Mouse (Mus musculus) lung, postnatal 14 days (tissue): ENCODE data around the gene Popdc2.

Source experiments
- DNase-seq: peaks from one replicate; pipeline ENCODE4 v3.0.0; 2021

Popdc2 gene

GRCm38 (mm10) chr16:38358256-38358812 lies 3.7 kb upstream of the Popdc2 start:
- no peak for DNase-seq

- no peak for DNase-seq
Observed at GRCm38 (mm10) chr16:38359241-38359640, 2.8 kb upstream of the Popdc2 start.

GRCm38 (mm10) chr16:38359857-38360256 lies 2.2 kb upstream of the Popdc2 start:
- DNase-seq: no peak

- no peak for DNase-seq
Observed at GRCm38 (mm10) chr16:38360317-38360716, 1.7 kb upstream of the Popdc2 start.

GRCm38 (mm10) chr16:38362493-38363255 lies 665 bp downstream of the Popdc2 start:
- DNase-seq: no peak

- DNase-seq: no peak
Observed at GRCm38 (mm10) chr16:38363256-38363595, 1.2 kb downstream of the Popdc2 start.

GRCm38 (mm10) chr16:38363657-38364056 lies 1.6 kb downstream of the Popdc2 start:
- no peak for DNase-seq

GRCm38 (mm10) chr16:38365390-38365789 lies 3.4 kb downstream of the Popdc2 start:
- DNase-seq: no peak

- no peak for DNase-seq
Observed at GRCm38 (mm10) chr16:38366231-38366630, 4.2 kb downstream of the Popdc2 start.

GRCm38 (mm10) chr16:38368336-38368735 lies 6.3 kb downstream of the Popdc2 start:
- DNase-seq: no peak

GRCm38 (mm10) chr16:38369000-38369399 lies 7.0 kb downstream of the Popdc2 start:
- DNase-seq: no peak

- no peak for DNase-seq
Observed at GRCm38 (mm10) chr16:38369431-38369830, 7.4 kb downstream of the Popdc2 start.

- DNase-seq: no peak
Observed at GRCm38 (mm10) chr16:38369992-38370484, 8.0 kb downstream of the Popdc2 start.

GRCm38 (mm10) chr16:38370633-38371374 lies 8.8 kb downstream of the Popdc2 start:
- no peak for DNase-seq

GRCm38 (mm10) chr16:38371705-38372296 lies 9.8 kb downstream of the Popdc2 start:
- no peak for DNase-seq

- DNase-seq: no peak
Observed at GRCm38 (mm10) chr16:38372876-38373275, 10.9 kb downstream of the Popdc2 start.

GRCm38 (mm10) chr16:38373439-38373838 lies 11.4 kb downstream of the Popdc2 start:
- no peak for DNase-seq

- DNase-seq: no peak
Observed at GRCm38 (mm10) chr16:38373941-38374340, 11.9 kb downstream of the Popdc2 start.

GRCm38 (mm10) chr16:38374379-38375140 lies 12.6 kb downstream of the Popdc2 start:
- no peak for DNase-seq

- no peak for DNase-seq
Observed at GRCm38 (mm10) chr16:38375182-38375581, 13.2 kb downstream of the Popdc2 start.

- peak; percentile 37 for DNase-seq
Observed at GRCm38 (mm10) chr16:38376163-38376840, 14.3 kb downstream of the Popdc2 start.

- no peak for DNase-seq
Observed at GRCm38 (mm10) chr16:38376841-38377249, 14.8 kb downstream of the Popdc2 start.
